Mouse (Mus musculus) spleen, adult 2 months (tissue): ENCODE results near the gene Adgrd1.

Source experiments
- CTCF ChIP-seq: fragments of 200-500 bp; IDR thresholded peaks from 2 replicates; pipeline ENCODE4 v1.5.1; 2011; ENCODE audit warnings: mild to moderate bottlenecking, inconsistent platforms; ENCODE audit not compliant: insufficient read depth, insufficient read length, insufficient replicate concordance; ENCODE audit errors: extremely low read depth
- POLR2A ChIP-seq: fragments of 200-500 bp; IDR thresholded peaks from 2 replicates; pipeline ENCODE4 v1.6.1; 2011; ENCODE audit warnings: low read depth, low read length, inconsistent platforms

DNA sequence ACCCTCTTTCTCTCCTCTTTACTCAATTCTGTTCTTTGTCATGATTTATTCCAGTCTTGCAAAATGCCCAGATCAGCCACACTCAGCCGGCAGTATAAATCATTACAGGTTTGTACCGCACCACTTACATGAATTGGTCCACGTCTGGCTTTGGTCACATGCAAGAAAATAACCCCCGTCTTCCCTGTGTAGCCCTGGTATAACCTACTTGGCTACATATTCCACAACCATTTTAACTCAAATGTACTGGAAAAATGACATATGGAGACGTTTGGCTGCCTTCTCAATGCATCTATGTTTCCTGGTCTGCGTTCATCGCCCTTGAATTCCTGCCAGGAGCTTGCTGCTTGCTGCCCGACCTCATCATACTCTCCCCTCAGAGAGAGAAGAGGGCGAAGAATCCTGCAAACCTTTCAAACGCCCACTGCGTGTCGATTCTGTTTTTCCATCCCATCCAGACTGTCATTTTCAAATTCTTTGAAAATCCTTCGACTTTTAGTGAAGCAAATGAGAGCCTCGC lies 24.7 kb upstream of the Adgrd1 start:
- TF ChIP-seq POLR2A (no peak), CTCF (no peak)
